Mouse (Mus musculus) forebrain, postnatal 0 days (tissue): Measurements from ENCODE around the gene Aplnr. TPM values are rescaled to one million over a fixed set of nuclear protein-coding genes. Genes with fewer than 3 reads are reported as not detected.
A peak's percentile ranks its signal among the peaks of the same experiment; 100 is the strongest.

Experiments
- ATAC-seq: fragments of 200-750 bp; cut with Nextera tagmentation; 2 replicates; pipeline ENCODE4 v1.8.0; 2017; ENCODE audit warnings: mild to moderate bottlenecking, moderate library complexity
- DNase-seq: peaks from one replicate; pipeline ENCODE4 v3.0.0-alpha.2; 2015
- H3K27ac ChIP-seq: fragments of 300-500 bp; sonication (generic); 2 replicates; pipeline ENCODE4 v1.5.1; 2014; ENCODE audit warnings: low read depth, mild to moderate bottlenecking, antibody characterized with exemption, low read length, moderate library complexity, mixed read lengths
- H3K27me3 ChIP-seq: fragments of 300-500 bp; sonication (generic); 2 replicates; pipeline ENCODE4 v1.6.1; 2014; ENCODE audit warnings: mild to moderate bottlenecking, low read length, mixed read lengths; ENCODE audit not compliant: insufficient read depth
- H3K36me3 ChIP-seq: fragments of 300-500 bp; sonication (generic); 2 replicates; pipeline ENCODE4 v1.6.1; 2014; ENCODE audit warnings: mild to moderate bottlenecking, moderate library complexity; ENCODE audit not compliant: insufficient read depth
- H3K4me1 ChIP-seq: fragments of 300-500 bp; sonication (generic); 2 replicates; pipeline ENCODE4 v1.6.1; 2014; ENCODE audit warnings: antibody characterized with exemption; ENCODE audit not compliant: insufficient read depth
- H3K4me2 ChIP-seq: fragments of 300-500 bp; sonication (generic); 2 replicates; pipeline ENCODE4 v1.6.1; 2014; ENCODE audit warnings: low read depth, mild to moderate bottlenecking, moderate library complexity
- H3K4me3 ChIP-seq: fragments of 300-500 bp; sonication (generic); 2 replicates; pipeline ENCODE4 v1.5.1; 2014; ENCODE audit warnings: low read depth, low read length, mixed read lengths
- H3K9ac ChIP-seq: fragments of 300-500 bp; sonication (generic); 2 replicates; pipeline ENCODE4 v1.6.1; 2014; ENCODE audit warnings: mild to moderate bottlenecking
- H3K9me3 ChIP-seq: fragments of 300-500 bp; sonication (generic); 2 replicates; pipeline ENCODE4 v1.6.1; 2016; ENCODE audit warnings: low read length
- CTCF ChIP-seq: sonication (generic); IDR thresholded peaks from 2 replicates; pipeline ENCODE4 v1.5.1; 2016; ENCODE audit warnings: antibody characterized with exemption, control low read depth, low read depth
- WGBS: fragments of 180-500 bp; shearing (Covaris S2); extraction: QIAGEN DNeasy Blood & Tissue Kit; methylation state at CpG from one replicate; pipeline ENCODE4 v1.1.7; 2014; 5-methylcytosine and 5-hydroxymethylcytosine counted together
- polyA plus RNA-seq: library from polyadenylated mRNA; unstranded; fragments of >200 nt; fragmentation: Nextera tagmentation; extraction: Ambion mirVana; gene quantifications from 2 replicates; pipeline ENCODE4 v1.2.1, GENCODE M21; 2015
- total RNA-seq: library from RNA; depleted of rRNA; stranded (reverse); fragments of >200 nt; gene quantifications from 2 replicates; pipeline ENCODE4 v1.2.3, GENCODE M21; 2014

Aplnr gene
- total and polyA plus RNA-seq, 2 experiments from 2014 or later = 22.6 to 23.9 TPM

DNA sequence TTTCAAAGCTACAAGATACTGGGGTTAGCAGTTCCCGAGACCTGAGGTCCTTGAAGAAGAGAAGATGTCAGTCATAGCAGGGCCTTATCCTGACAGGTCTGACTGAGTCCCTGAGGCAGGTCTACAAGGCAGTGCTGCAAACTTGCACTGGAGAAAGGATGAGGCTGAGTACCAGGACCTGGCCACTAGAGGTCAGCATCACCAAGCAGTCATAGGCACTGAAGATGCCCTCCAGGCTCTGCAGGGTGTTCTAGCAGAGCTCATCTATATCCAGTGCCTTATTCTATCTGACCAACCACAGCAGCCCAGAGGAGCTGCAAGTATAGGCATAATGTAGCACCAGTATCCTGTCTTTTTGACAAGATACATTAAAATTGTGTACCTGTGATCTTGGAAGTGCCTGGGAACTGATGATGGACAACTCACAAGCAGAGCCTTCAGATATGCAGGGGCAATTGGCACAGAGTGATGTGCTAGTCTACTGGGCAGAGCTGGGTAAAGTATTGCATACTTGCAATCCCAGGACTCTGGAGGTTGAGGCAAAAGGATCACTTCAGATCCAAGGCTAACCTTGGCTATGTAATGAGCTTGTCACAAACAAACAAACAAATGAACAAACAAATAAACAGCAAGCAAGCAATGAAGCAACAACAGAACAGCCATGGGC is 12.0 kb upstream of the Aplnr start:
- no peaks in the 10 kb centered on the region for H3K27me3 ChIP-seq
- H3K4me1 ChIP-seq = no peaks in the 10 kb centered on the region
- H3K4me3 ChIP-seq = no peak overlapping the region
- DNase-seq = peak; percentile 85
- H3K4me2 ChIP-seq = no peak overlapping the region
- H3K9me3 ChIP-seq = no peaks in the 10 kb centered on the region
- WGBS = 43% methylated on average over 1 of the region's 1 CpGs
- ATAC-seq = peak; percentile 95
- H3K27ac ChIP-seq = no peak overlapping the region
- no peak overlapping the region for H3K9ac ChIP-seq
- H3K36me3 ChIP-seq = no peaks in the 10 kb centered on the region
- TF ChIP-seq CTCF = peak; percentile 93

DNA sequence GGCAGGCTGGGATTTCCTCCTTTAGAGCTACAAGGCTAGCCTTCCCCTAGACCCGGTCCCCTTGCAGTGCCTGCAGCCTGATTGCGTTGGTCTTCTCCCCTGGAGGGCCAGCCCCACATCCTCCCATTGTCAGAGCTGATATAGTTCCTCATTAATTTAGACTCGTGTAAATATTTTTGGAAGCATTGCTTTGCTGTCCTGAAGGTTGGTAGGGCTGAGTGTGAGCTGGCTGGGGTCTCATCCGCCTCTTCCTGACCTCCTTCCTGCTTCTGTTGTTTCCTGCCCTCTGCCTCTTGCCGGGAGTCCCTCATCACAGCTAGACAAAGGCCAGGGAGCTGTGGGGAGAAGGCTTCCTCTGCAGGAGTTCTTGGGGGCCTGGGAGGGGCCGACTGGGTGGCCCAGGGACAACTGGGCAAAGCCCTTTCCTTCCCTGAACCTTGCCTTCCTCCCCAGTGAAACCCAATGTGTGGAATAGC is 6.5 kb upstream of the Aplnr start:
- Histone ChIP-seq H3K36me3 (no peaks in the 10 kb centered on the region), H3K4me3 (no peak overlapping the region), H3K9ac (no peak overlapping the region), H3K27me3 (no peaks in the 10 kb centered on the region), H3K4me1 (no peaks in the 10 kb centered on the region), H3K4me2 (no peak overlapping the region), H3K9me3 (no peaks in the 10 kb centered on the region), H3K27ac (no peak overlapping the region)
- ATAC-seq (no peak), DNase-seq (no peak)
- TF ChIP-seq CTCF = no peak
- 47% methylated on average over 6 of the region's 6 CpGs for WGBS

DNA sequence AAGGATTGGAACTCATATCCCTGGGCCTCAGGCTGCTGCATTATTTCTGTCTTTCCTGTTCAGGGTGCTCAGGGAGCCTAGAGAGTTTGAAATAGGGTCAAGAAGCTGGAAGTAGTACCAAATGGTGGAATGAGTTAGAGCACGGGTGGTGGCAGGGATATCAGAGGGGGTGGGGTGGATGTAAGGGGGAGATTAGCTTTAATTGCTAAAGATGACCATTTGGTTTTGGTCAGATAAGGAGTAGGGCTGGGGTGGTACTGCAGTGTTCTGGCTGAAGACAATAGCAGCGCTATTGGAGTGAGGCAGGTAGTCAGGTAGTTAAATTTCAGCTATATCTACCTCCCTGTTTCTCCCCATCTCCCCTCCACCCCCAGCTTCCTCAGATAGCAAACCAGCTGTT is 4.8 kb upstream of the Aplnr start:
- 16% methylated on average over 2 of the region's 2 CpGs for WGBS
- Histone ChIP-seq H3K9me3 (no peaks in the 10 kb centered on the region), H3K27me3 (no peaks in the 10 kb centered on the region), H3K9ac (no peak overlapping the region), H3K4me1 (no peaks in the 10 kb centered on the region), H3K36me3 (no peaks in the 10 kb centered on the region), H3K27ac (no peak overlapping the region), H3K4me2 (no peak overlapping the region), H3K4me3 (no peak overlapping the region)
- no peak for DNase-seq
- TF ChIP-seq CTCF = no peak
- ATAC-seq = no peak

DNA sequence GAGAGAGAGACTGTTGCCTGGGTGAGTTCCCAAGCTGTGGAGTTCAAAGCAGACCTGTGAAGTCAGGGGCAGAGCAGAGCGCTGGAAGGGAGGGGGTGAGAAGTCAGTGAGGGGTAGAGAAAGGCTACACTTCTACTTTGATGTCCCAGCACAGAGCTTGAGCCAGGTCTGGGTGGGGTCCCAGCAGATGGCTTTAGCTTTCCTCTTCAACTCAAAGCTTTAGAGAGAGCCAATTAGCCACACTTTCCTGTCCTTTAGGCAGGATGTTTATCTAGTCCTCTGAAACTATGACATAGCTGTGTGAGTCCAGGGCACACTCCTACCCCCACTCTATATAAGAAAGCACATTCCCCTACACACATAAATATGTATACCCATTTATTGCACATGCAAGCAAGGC is 4.3 kb upstream of the Aplnr start:
- H3K4me2 ChIP-seq = no peak overlapping the region
- 26% methylated on average over 1 of the region's 1 CpGs for WGBS
- no peak for DNase-seq

DNA sequence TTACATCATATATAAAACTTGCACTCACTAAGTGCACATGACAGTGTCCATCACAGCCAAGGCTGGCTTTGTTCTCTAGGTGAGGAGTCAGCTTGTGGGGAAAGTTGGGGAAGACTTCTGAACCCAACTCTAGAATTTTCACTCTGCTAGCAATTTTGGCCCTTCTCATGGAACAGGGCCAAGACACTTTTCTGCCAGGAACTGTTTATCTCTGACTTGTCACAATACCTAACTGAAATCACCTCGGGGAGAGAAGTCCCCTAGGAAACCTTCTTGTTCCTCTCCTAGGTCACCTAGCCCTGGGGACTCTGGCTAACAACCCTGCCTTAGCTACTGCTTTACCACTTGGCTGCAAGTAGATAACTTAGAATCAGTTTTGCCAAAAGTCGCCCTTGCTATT is 3.8 kb upstream of the Aplnr start:
- Histone ChIP-seq H3K36me3 (no peaks in the 10 kb centered on the region), H3K27me3 (no peaks in the 10 kb centered on the region), H3K27ac (no peak overlapping the region), H3K9ac (no peak overlapping the region), H3K9me3 (no peaks in the 10 kb centered on the region), H3K4me1 (no peaks in the 10 kb centered on the region), H3K4me2 (no peak overlapping the region), H3K4me3 (no peak overlapping the region)
- 61% methylated on average over 2 of the region's 2 CpGs for WGBS
- TF ChIP-seq CTCF = no peak
- no peak for DNase-seq
- ATAC-seq = no peak

More for the DNA sequence above, 4.3 kb upstream of the Aplnr start:
- Histone ChIP-seq H3K9ac (no peak overlapping the region), H3K27me3 (no peaks in the 10 kb centered on the region), H3K27ac (no peak overlapping the region), H3K36me3 (no peaks in the 10 kb centered on the region), H3K4me3 (no peak overlapping the region), H3K4me1 (no peaks in the 10 kb centered on the region), H3K9me3 (no peaks in the 10 kb centered on the region)
- TF ChIP-seq CTCF = no peak
- no peak for ATAC-seq

DNA sequence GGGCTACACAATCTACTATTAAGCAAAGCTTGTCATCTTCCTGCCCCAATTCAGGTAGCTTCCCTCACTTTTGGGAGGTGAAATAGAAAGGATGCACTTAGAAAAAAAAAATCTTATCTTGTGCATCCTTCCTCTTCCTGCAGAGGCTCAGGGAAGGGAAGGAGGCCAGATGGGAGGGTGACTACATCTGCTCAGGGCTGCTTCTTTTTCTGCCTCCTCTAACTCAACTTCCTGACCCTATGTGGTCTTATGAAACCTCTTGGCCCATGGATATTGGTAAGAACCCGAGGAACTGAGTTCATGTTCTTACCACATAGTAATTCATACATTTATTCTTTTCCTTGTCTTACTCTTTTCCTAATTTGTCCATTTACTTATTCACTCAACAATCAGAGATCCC is 926 bp upstream of the Aplnr start:
- Histone ChIP-seq H3K4me3 (no peak overlapping the region), H3K27ac (no peak overlapping the region), H3K9ac (no peak overlapping the region), H3K4me2 (no peak overlapping the region), H3K9me3 (no peaks in the 10 kb centered on the region), H3K27me3 (no peaks in the 10 kb centered on the region), H3K36me3 (no peaks in the 10 kb centered on the region), H3K4me1 (no peaks in the 10 kb centered on the region)
- no peak for DNase-seq
- WGBS = 57% methylated on average over 1 of the region's 1 CpGs
- ATAC-seq = no peak
- no peak for TF ChIP-seq CTCF

DNA sequence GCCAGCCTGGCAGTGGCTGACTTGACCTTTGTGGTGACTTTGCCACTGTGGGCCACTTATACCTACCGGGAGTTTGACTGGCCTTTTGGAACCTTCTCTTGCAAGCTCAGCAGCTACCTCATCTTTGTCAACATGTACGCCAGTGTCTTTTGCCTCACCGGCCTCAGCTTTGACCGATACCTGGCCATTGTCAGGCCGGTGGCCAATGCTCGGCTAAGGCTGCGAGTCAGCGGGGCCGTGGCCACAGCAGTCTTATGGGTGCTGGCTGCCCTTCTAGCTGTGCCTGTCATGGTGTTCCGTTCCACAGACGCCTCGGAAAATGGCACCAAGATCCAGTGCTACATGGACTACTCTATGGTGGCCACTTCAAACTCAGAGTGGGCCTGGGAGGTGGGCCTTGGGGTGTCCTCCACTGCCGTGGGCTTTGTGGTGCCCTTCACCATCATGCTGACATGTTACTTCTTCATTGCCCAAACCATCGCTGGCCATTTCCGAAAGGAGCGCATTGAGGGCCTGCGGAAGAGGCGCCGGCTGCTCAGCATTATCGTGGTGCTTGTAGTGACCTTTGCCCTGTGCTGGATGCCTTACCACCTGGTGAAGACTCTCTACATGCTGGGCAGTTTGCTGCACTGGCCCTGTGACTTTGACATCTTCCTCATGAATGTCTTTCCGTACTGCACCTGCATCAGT is 951 bp downstream of the Aplnr start:
- Histone ChIP-seq H3K27ac (no peak overlapping the region), H3K4me1 (no peaks in the 10 kb centered on the region), H3K4me2 (no peak overlapping the region), H3K4me3 (no peak overlapping the region), H3K9me3 (no peaks in the 10 kb centered on the region), H3K36me3 (no peaks in the 10 kb centered on the region), H3K27me3 (no peaks in the 10 kb centered on the region), H3K9ac (no peak overlapping the region)
- ATAC-seq (no peak), DNase-seq (no peak)
- 92% methylated on average over 21 of the region's 21 CpGs for WGBS
- no peak for TF ChIP-seq CTCF
